Mouse (Mus musculus) bone marrow macrophage, adult 2 months (primary cell): ENCODE measurements at regions not wholly inside any gene's neighbourhood (a gene's known extent, or its start where the extent isn't known, plus 50 kb on each side); places are given as distances from the start of the nearest gene placed in this dataset.

Source experiments
- CTCF ChIP-seq: IDR thresholded peaks from 2 replicates; pipeline ENCODE4 v1.5.1; 2012; ENCODE audit warnings: low read depth, mild to moderate bottlenecking, low read length, moderate library complexity
- POLR2A ChIP-seq: IDR thresholded peaks from 2 replicates; pipeline ENCODE4 v1.6.1; 2012; ENCODE audit warnings: mild to moderate bottlenecking, low read depth, low read length, borderline replicate concordance

DNA sequence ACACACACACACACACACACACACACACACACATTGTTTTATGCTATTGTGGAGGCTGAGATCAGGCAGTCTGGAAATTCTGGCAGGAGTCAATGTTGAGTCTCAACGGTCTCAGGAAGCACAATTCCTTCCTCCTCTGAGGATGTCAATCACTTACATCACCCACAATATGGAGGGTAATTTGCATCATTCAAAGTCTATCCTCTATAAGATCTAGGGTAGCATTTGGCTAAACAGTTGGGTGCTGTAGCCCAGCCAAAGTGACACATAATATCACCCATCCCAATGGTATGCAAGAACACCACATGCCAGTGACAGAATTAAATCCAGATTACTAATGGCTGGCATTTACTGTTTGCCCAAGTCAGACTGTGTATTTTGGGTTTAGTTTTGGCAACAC lies 252.1 kb downstream of the Rnf144b start:
- no peak for TF ChIP-seq CTCF
- TF ChIP-seq POLR2A: no peak
